ENCODE assay signal across 17 mouse cellular contexts in the genomic region with DNA sequence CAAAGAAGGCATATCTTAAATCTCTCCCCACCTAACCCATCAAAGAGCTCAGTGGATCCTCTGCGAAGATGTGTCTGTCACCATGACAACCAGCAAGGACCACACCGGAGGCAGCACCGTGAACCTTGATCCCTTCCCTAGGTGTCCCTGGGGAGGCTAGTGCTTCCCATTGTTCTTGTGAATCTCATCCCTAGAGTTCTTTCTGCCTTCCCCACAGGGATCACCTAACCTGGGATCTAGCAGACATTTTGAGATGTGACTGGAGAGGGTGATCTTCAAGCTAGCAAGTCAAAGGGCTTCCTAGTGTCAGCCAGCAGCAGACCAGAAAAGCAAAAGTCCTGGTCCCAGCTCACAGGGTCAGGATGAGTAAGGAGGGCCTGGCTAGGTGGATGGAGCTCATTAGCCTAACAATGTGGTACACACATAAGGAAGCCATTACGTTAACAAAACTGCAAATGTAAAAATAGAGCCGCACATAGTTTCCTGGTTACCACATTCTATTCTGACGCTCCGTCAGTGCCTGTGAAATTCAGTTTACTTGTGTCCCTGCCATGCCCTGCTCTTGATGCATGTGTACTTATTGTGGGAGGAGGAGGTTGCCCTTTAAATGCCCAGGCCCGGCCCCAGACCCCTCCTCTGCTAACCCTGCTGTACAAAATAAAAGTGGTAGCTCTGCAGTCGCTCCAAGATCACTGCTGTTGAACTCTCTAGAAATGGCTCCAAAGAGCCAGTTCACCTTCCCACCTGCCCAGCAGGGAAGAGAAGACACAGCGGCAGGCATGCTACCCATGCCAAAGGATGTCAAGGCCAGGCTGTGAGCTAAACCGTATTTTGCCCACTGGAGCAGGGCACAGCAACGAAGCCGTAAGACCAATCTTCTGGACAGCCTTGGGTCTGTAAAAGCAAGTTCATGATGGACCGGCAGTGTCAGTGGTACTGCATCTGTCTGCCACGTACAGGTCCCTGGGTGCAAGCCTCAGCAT. TPM values are rescaled to one million over a fixed set of nuclear protein-coding genes. Genes with fewer than 3 reads are reported as not detected.
DNase-seq lines count a peak whose midpoint lies in the region; ATAC-seq and TF ChIP-seq lines count a peak whose summit lies in the region.
"Had no signal": no experiment of that assay in that cellular context is flagged by ENCODE, and none has a peak within 500 bp of the region (broad histone marks: within the 10 kb centered on the region; RNA-seq: fewer than 3 reads in every experiment).

No protein-coding gene starts in this region.

- H3K27ac ChIP-seq in heart, postnatal 0 days (ENCODE audit: low read depth), result no peak overlapping the region
- H3K27ac ChIP-seq in heart, embryonic 12.5 days (ENCODE audit: poor library complexity, severe bottlenecking), result no peak overlapping the region
- H3K27ac ChIP-seq in ES-Bruce4 (ENCODE audit: insufficient read depth, low read length), result no peak overlapping the region
- peak overlapping the region; percentile 19; the same call in 1 of the 2 replicates for H3K27ac ChIP-seq in embryonic facial prominence, embryonic 10.5 days (replicated peaks)
- H3K27ac ChIP-seq in forebrain, embryonic 16.5 days (ENCODE audit: low read length), result peak overlapping the region; percentile 13; the same call in 1 of the 2 replicates
- H3K27ac ChIP-seq: gastrocnemius, adult 2 months; heart, adult 2 months; intestine, embryonic 15.5 days; kidney, postnatal 0 days; liver, embryonic 12.5 days had no signal

- H3K9me3 ChIP-seq in heart, postnatal 0 days (replicated peaks; ENCODE audit: control insufficient read depth, low read length), result no peaks in the 10 kb centered on the region
- H3K9me3 ChIP-seq in heart, embryonic 12.5 days (replicated peaks), result no peaks in the 10 kb centered on the region
- no peaks in the 10 kb centered on the region for H3K9me3 ChIP-seq in ES-Bruce4 (replicated peaks; ENCODE audit: control insufficient read depth, insufficient read depth, low read length, poor library complexity, severe bottlenecking)
- no peaks in the 10 kb centered on the region for H3K9me3 ChIP-seq in embryonic facial prominence, embryonic 10.5 days
- no peaks in the 10 kb centered on the region for H3K9me3 ChIP-seq in forebrain, embryonic 16.5 days (ENCODE audit: control insufficient read depth, low read length)
- H3K9me3 ChIP-seq: intestine, embryonic 15.5 days; liver, embryonic 12.5 days had no signal

- no peak overlapping the region for H3K4me2 ChIP-seq in heart, postnatal 0 days (ENCODE audit: low read depth, low read length)
- H3K4me2 ChIP-seq in heart, embryonic 12.5 days, result no peak overlapping the region
- peak overlapping the region; percentile 29 for H3K4me2 ChIP-seq in forebrain, embryonic 16.5 days (ENCODE audit: low read length)
- H3K4me2 ChIP-seq: intestine, embryonic 15.5 days; liver, embryonic 12.5 days had no signal

- peak; percentile 71 for ATAC-seq in heart, postnatal 0 days (ENCODE audit: insufficient read depth, low read depth)
- no peak for ATAC-seq in heart, embryonic 12.5 days (ENCODE audit: insufficient number of reproducible peaks, low FRiP score)
- no peak for ATAC-seq in forebrain, embryonic 16.5 days
- ATAC-seq: intestine, embryonic 15.5 days; liver, embryonic 12.5 days had no signal

- no peak overlapping the region for H3K4me3 ChIP-seq in heart, postnatal 0 days (ENCODE audit: low read depth, low read length)
- no peak overlapping the region for H3K4me3 ChIP-seq in heart, embryonic 12.5 days
- no peak overlapping the region for H3K4me3 ChIP-seq in ES-Bruce4 (ENCODE audit: low read depth, low read length)
- no peak overlapping the region for H3K4me3 ChIP-seq in embryonic facial prominence, embryonic 10.5 days
- H3K4me3 ChIP-seq in forebrain, embryonic 16.5 days (replicated peaks; ENCODE audit: low read length), result no peak overlapping the region
- H3K4me3 ChIP-seq: gastrocnemius, adult 2 months; heart, adult 2 months; intestine, embryonic 15.5 days; liver, embryonic 12.5 days; myocyte had no signal

- TF ChIP-seq EP300 in heart, postnatal 0 days (IDR thresholded peaks at IDR 0.05; ENCODE audit: low read depth), result no peak
- 0 out of 2 replicates have a peak, but pooled peaks have one; percentile 5 for TF ChIP-seq EP300 in ES-Bruce4 (IDR thresholded peaks at IDR 0.05; ENCODE audit: insufficient read depth, low read depth, low read length)

- 59% methylated on average over 15 of the region's 15 CpGs for WGBS in heart, postnatal 0 days
- WGBS in heart, embryonic 12.5 days, result 62% methylated on average over 15 of the region's 15 CpGs
- 52% methylated on average over 15 of the region's 15 CpGs for WGBS in embryonic facial prominence, embryonic 10.5 days
- 41% methylated on average over 15 of the region's 15 CpGs for WGBS in forebrain, embryonic 16.5 days

- no peak for TF ChIP-seq POLR2A in ES-Bruce4 (IDR thresholded peaks at IDR 0.05; ENCODE audit: insufficient read depth, low read length)

- H3K9ac ChIP-seq in heart, postnatal 0 days (replicated peaks; ENCODE audit: low read depth, low read length), result no peak overlapping the region
- no peak overlapping the region for H3K9ac ChIP-seq in heart, embryonic 12.5 days
- H3K9ac ChIP-seq in ES-Bruce4 (ENCODE audit: low read depth, poor library complexity, severe bottlenecking), result no peak overlapping the region
- no peak overlapping the region for H3K9ac ChIP-seq in forebrain, embryonic 16.5 days (replicated peaks; ENCODE audit: low read depth, low read length)
- H3K9ac ChIP-seq: intestine, embryonic 15.5 days; liver, embryonic 12.5 days had no signal

- no peaks in the 10 kb centered on the region for H3K27me3 ChIP-seq in heart, postnatal 0 days (ENCODE audit: control insufficient read depth, insufficient read depth, low read length)
- H3K27me3 ChIP-seq in heart, embryonic 12.5 days (replicated peaks), result no peaks in the 10 kb centered on the region
- no peaks in the 10 kb centered on the region for H3K27me3 ChIP-seq in ES-Bruce4 (ENCODE audit: control insufficient read depth, insufficient read depth, low read length, poor library complexity, severe bottlenecking)
- H3K27me3 ChIP-seq in embryonic facial prominence, embryonic 10.5 days (replicated peaks; ENCODE audit: low read depth, poor library complexity, severe bottlenecking), result peaks cover 14% of the 10 kb centered on the region; the same call in 1 of the 2 replicates
- no peaks in the 10 kb centered on the region for H3K27me3 ChIP-seq in forebrain, embryonic 16.5 days (replicated peaks; ENCODE audit: control insufficient read depth, insufficient read depth, low read length)
- H3K27me3 ChIP-seq: intestine, embryonic 15.5 days; liver, embryonic 12.5 days had no signal

- DNase-seq in heart, postnatal 0 days (ENCODE audit: low spot score), result peak; percentile 42
- DNase-seq in embryonic facial prominence, embryonic 10.5 days (ENCODE audit: low spot score), result no peak
- no peak for DNase-seq in thymus, postnatal 10 days (ENCODE audit: low spot score in 2 of 2)
- no peak for DNase-seq in ovary, postnatal 36 days (ENCODE audit: low spot score)
- DNase-seq: adrenal gland, adult 8-10 months; cerebellum, adult 2 months; gastrocnemius, adult 2 months; heart, adult 2 months; heart, postnatal 36 days; thymus, postnatal 4 days had no signal

- TF ChIP-seq CTCF in heart, postnatal 0 days (IDR thresholded peaks at IDR 0.05; ENCODE audit: low read depth), result no peak
- TF ChIP-seq CTCF in ES-Bruce4 (IDR thresholded peaks at IDR 0.05; ENCODE audit: low read depth, low read length), result no peak

- H3K36me3 ChIP-seq in heart, postnatal 0 days (replicated peaks; ENCODE audit: control insufficient read depth, insufficient read depth, low read length), result 0 out of 2 replicates have a peak, but pooled peaks cover 12% of the 10 kb centered on the region
- H3K36me3 ChIP-seq in heart, embryonic 12.5 days, result peaks cover 20% of the 10 kb centered on the region
- H3K36me3 ChIP-seq in ES-Bruce4 (ENCODE audit: control insufficient read depth, insufficient read depth, low read length, poor library complexity, severe bottlenecking), result no peaks in the 10 kb centered on the region
- H3K36me3 ChIP-seq in embryonic facial prominence, embryonic 10.5 days (replicated peaks), result no peaks in the 10 kb centered on the region
- no peaks in the 10 kb centered on the region for H3K36me3 ChIP-seq in forebrain, embryonic 16.5 days (ENCODE audit: control insufficient read depth, insufficient read depth)
- H3K36me3 ChIP-seq: intestine, embryonic 15.5 days; liver, embryonic 12.5 days had no signal

- peaks cover 2% of the 10 kb centered on the region for H3K4me1 ChIP-seq in heart, postnatal 0 days (ENCODE audit: control insufficient read depth, insufficient read depth)
- H3K4me1 ChIP-seq in heart, embryonic 12.5 days (replicated peaks), result peaks cover 30% of the 10 kb centered on the region
- H3K4me1 ChIP-seq in ES-Bruce4 (ENCODE audit: control insufficient read depth, insufficient read depth, low read length), result peaks cover 3% of the 10 kb centered on the region
- peaks cover 64% of the 10 kb centered on the region for H3K4me1 ChIP-seq in embryonic facial prominence, embryonic 10.5 days
- peaks cover 52% of the 10 kb centered on the region for H3K4me1 ChIP-seq in forebrain, embryonic 16.5 days (replicated peaks; ENCODE audit: control insufficient read depth, insufficient read depth, low read length)
- H3K4me1 ChIP-seq: liver, embryonic 12.5 days had no signal

RNA-seq across cellular contexts. Expression of gene Nav1, which starts 6.8 kb away (rescaled TPM):
- 14.1 and 29.9 TPM in 2 replicates for total RNA-seq in heart, postnatal 0 days (2014; rRNA removed; ENCODE audit: low replicate concordance)
- 9.2 and 10.3 TPM in 2 replicates for polyA plus RNA-seq in heart, postnatal 0 days (2015; fragmentation: Nextera tagmentation; extraction: Ambion mirVana)
- 38.9 and 45.1 TPM in 2 replicates for polyA plus RNA-seq in heart, embryonic 12.5 days (2016; fragmentation: Nextera tagmentation; extraction: Ambion mirVana)
- polyA plus RNA-seq in ES-Bruce4 (2011; ENCODE audit: insufficient read depth, insufficient read length, low read depth, missing spikeins), result 31.7 and 34.2 TPM in 2 replicates
- 24.1 and 27.6 TPM in 2 replicates for polyA plus RNA-seq in embryonic facial prominence, embryonic 10.5 days (2016; fragmentation: Nextera tagmentation; extraction: Ambion mirVana)
- 48.6 and 62.6 TPM in 2 replicates for polyA plus RNA-seq in forebrain, embryonic 16.5 days (2015; fragmentation: Nextera tagmentation; extraction: Ambion mirVana)

Comparison
In these comparisons a context has a peak if more than half of its experiments do, and no peak if none do; other contexts are left out.
1. H3K27ac ChIP-seq: peak in embryonic facial prominence, embryonic 10.5 days (single experiment) and forebrain, embryonic 16.5 days (single experiment); none in heart, postnatal 0 days (single experiment), heart, embryonic 12.5 days (single experiment) and ES-Bruce4 (single experiment).